Mouse (Mus musculus) R1 (cell line): ENCODE data around the gene Gm49366.
A peak's percentile ranks its signal among the peaks of the same experiment; 100 is the strongest.
"Not testable (repeated sequence)": the region's sequence is repeated elsewhere in the genome, so short reads cannot be mapped to it uniquely, and the experiment has no call there.

Source experiments
- DNase-seq: peaks from one replicate; pipeline ENCODE4 v3.0.0-alpha.2; 2018; ENCODE audit warnings: low read depth, low spot score

Gene Gm49366

DNA sequence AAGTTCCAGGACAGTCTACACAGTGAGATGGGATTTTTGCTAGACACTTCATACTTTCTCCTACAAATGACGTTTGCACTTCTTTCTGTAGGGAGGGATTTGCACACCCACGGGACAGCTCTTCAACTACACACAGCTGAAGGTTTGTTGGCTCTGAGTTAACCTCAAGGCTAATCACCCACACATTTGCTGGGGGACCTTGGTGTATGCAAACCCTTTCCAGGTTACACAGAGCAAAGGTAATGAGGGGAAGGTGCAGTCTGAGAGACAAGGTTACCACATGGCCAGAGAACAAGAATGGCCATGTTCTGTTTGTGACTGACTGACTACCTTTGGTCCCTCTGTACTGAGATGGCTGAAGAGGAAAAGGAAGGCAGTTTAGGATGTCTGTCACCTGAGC, 45.1 kb downstream of the Gm49366 start:
- DNase-seq: no peak

- DNase-seq: no peak
These were observed 45.8 kb downstream of the Gm49366 start for GRCm38 (mm10) chr12:84084581-84084980.

DNA sequence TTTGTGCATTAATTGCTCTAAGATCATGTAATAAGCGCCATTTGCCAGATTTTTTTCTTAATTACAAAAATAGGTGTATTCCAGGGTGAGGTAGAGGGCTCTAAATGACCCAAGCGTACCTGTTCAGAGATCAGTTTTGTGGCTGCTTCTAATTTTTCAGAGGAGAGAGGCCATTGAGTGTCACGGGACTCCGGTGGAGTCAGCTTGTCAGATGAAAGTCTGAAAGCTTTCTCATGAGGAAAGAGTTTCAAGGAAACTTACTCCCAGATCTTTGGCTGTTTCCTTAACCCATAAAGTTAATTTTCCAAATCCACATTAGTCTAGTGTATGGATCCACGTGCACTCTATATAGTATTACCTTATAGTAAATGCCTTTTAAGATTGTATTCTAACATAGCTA, 55.9 kb downstream of the Gm49366 start:
- DNase-seq: not testable (repeated sequence)

- DNase-seq: no peak
These were observed 60.9 kb downstream of the Gm49366 start for GRCm38 (mm10) chr12:84099605-84100004.

GRCm38 (mm10) chr12:84100071-84100470, 61.3 kb downstream of the Gm49366 start:
- DNase-seq: no peak

DNA sequence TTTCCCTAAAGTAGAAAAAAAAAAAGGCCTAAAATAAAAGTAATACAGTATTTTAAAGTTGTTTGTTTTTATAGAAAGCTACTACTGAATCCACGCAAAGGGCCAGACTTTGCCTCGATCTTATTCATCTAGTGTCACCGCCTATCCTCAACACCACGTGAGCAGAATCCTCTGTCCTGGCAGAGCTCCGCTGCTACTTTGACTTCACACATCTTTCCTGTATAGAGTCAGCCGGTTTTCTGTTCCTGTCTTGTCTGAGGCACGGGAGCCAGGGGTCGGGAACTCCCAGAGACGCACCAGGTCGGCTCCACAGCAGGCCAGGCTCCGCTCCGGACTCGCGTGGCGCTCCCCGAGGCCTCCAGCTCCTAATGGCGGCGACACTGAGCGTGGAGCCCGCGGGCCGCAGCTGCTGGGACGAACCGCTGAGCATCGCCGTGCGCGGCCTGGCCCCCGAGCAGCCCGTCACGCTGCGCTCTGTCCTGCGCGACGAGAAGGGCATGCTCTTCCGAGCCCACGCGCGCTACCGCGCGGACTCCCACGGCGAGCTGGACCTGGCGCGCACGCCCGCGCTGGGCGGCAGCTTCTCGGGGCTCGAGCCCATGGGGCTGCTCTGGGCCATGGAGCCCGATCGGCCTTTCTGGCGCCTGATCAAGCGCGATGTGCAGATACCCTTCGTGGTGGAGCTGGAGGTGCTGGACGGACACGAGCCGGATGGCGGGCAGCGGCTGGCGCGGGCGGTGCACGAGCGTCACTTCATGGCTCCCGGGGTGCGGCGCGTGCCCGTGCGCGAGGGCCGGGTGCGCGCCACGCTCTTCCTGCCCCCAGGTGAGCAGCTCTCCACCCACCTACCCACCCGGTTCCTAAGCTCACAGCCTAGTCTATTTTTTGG, 62.1 kb downstream of the Gm49366 start, which contains the start of gene Acot6:
Gene Acot6 (plus strand): TSS at position 51 of the 889 bp plus-strand sequence.
- peak; percentile 67 for DNase-seq

DNA sequence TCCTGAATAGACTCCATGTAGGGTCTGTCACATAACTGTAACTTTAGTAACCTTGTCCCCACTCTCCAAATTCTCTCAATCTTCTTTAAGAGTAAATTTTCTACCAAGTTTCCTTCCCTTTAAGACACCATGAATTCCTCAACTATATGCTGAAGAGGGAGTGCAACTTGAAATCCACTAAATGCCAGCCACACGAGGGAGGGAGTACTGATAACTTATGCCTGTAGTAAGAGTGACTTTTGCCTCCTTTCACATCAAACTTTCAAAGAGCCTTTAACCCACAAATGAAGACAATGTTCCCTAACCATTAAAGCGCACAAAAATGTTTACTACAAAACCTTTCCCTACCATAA, 62.7 kb downstream of the Gm49366 start:
- peak; percentile 30 for DNase-seq

DNA sequence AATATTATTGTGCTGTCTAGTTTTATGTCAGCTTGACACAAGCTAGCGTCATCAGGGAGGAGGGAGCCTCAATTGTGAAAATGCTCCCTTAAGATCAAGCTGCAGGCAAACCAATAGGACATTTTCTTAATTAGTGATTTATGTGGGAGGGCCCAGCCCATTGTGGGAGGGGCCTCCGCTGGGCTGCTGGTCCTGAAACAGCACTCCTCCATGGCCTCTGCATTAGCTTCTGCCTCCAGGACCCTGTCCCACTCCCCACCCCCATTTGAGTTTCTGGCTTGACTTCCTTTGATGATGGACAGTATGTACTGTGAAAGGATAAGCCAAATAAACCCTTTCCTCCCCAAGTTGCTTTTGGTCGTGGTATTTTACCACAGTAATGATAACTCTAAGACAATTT, 68.3 kb downstream of the Gm49366 start:
- no peak for DNase-seq

GRCm38 (mm10) chr12:84107692-84108091, 69.0 kb downstream of the Gm49366 start:
- peak; percentile 43 for DNase-seq
